Mouse (Mus musculus) hematopoietic stem cell, adult 5-6 weeks (primary cell): ENCODE measurements around the gene Muc5b. TPM values are rescaled to one million over a fixed set of nuclear protein-coding genes. Genes with fewer than 3 reads are reported as not detected.
"Not testable (repeated sequence)": the region's sequence is repeated elsewhere in the genome, so short reads cannot be mapped to it uniquely, and the experiment has no call there.

Source experiments
- ATAC-seq, 2 experiments: fragments of 125-278 bp in 1 of 2; replicated peaks in 1 of 2; 2 replicates each; pipeline ENCODE4 v1.8.0; 2016 to 2017; ENCODE audit warnings: inconsistent platforms in 2 of 2, mild to moderate bottlenecking in 2 of 2, moderate number of reproducible peaks in 2 of 2, low read depth in 1 of 2, moderate TSS enrichment in 1 of 2; ENCODE audit not compliant: low FRiP score in 2 of 2, poor library complexity in 2 of 2, severe bottlenecking in 2 of 2, insufficient read depth in 1 of 2, low TSS enrichment in 1 of 2
- total RNA-seq: library from RNA; stranded (forward); fragments of 172-1452, 232-1000 nt; gene quantifications from 2 replicates; pipeline ENCODE4 v1.2.3, GENCODE M21; 2017

Muc5b gene
- 0.05 and 0.06 TPM in 2 replicates for total RNA-seq

DNA sequence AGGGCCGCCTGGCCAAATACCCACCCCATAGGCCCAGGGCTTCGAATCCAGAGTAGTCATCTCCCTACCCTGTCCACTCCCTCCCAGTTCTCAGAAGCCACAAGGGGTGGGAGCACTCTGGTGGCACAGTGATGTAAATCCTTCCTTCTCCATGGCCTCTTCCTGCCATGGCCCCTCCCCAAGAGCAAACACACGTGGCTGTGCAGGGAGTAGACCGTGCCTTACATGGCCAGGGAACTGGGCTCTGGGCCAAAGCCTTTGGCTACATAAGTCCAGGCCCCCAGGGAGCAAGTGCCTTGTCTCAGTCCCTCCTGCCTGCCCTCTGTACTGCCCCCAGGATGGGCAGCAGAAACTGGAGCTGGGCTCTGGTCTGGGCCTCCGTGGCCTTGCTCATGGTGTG, at the start of gene Muc5b:
Gene Muc5b (plus strand): TSS at position 292 of the 400 bp plus-strand sequence.
- ATAC-seq, result peak; percentile 30 to 57; a peak in 3 of 4 replicates

DNA sequence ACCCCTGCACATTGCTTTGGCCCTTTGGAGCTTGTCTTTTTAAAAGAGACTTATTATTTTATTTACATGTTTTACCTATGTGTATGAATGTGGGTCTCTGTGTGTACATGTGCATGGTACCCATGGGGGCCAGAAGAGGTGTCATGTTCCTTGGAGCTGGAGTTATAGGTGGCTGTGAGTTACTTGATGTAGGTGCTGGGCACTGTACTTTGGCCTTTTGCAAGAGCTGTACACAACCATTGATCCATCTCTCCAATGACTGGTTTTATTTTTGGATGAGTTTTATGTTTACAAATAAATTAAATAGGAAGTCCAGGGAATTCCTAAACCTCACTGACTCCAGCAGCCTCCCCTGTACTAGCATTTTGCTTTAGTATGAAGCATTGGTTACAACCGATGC, 44.6 kb upstream of the Muc5b start:
- no peak for ATAC-seq

DNA sequence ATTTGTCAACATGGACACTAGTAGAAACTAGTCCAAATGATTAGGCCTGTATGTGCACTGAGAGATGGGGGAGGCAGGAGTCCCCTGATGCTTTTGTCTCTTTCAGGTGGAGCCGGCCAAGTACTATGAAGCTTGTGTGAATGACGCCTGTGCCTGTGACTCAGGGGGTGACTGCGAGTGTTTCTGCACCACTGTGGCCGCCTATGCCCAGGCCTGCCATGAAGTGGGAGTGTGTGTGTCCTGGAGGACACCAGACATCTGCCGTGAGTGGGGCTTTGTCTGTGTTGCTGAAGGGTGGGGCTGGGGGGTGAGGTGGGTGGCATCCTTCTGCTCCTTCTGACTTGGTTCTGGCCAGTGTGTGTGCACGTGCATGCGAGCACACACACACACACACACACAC, 35.7 kb upstream of the Muc5b start:
- no peak for ATAC-seq

DNA sequence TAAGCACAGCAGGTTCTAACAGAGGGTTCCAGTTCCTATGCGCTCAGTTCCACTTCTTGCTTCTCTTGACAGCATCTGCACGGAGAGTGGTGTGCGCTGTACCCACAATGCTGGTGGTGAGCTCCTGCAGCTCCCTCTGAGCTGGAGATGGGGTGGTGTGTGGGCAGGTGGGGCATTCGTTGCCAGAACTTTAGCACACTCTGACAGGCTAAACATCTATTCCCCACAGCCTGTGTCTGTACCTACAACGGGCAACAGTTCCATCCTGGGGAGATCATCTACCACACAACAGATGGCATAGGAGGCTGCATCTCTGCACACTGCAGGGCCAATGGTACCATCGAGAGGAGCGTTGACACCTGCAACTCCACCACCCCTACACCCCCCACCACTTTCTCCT, 33.5 kb upstream of the Muc5b start:
- ATAC-seq, result no peak

DNA sequence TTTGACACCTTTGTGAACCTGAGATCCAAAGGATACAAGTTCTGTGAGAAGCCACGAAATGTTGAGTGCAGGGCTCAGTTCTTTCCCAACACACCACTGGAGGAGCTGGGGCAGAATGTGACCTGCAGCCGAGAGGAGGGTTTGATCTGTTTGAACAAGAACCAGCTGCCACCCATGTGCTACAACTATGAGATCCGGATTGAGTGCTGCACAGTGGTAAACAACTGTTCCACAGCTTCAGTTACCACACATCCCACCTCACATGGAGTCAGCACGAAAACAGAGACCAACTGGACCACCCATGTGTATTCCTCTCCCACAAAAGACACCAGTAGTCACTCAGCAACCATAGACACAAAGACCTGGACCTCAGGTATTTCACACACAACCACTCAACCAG, 31.0 kb upstream of the Muc5b start:
- ATAC-seq, result not testable (repeated sequence)

DNA sequence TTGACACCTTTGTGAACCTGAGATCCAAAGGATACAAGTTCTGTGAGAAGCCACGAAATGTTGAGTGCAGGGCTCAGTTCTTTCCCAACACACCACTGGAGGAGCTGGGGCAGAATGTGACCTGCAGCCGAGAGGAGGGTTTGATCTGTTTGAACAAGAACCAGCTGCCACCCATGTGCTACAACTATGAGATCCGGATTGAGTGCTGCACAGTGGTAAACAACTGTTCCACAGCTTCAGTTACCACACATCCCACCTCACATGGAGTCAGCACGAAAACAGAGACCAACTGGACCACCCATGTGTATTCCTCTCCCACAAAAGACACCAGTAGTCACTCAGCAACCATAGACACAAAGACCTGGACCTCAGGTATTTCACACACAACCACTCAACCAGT, 28.9 kb upstream of the Muc5b start:
- ATAC-seq, result not testable (repeated sequence)

DNA sequence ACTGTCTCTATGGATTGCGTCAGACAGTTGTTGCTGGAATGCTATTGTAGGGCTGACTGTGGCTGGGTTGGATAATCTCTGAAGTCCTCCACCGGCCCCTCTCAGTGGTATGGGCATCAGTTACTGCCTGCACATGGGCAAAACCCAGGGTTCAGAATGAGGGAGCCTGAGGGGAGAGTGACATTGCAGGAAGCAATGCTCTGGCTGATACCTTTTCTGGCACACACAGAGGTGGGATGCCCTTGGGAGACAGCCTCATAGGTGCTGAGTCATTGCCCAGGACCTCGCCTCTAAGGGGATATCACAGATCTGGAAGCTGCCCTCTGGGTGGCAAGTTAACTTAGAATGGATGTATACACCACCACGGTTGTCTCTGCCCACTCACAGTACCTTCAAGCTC, 25.5 kb upstream of the Muc5b start:
- ATAC-seq, result no peak

DNA sequence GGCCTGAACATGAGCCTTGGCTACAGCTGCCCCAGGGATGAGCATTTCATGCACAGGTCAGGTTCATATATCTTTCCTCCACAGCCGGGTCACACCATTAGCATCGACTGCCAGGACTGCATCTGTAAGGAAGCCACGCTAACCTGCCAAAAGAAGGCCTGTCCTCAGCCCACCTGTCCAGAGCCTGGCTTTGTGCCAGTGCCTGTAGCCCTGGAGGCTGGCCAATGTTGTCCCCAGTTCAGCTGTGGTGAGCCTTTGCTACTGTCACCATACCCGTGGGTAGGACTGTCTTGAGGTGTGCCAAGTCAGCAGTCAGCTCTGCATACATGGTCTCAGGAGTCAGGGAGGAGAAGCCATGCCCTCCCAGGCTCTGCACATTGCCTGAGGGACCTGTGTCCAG, 23.5 kb upstream of the Muc5b start:
- ATAC-seq, result no peak

DNA sequence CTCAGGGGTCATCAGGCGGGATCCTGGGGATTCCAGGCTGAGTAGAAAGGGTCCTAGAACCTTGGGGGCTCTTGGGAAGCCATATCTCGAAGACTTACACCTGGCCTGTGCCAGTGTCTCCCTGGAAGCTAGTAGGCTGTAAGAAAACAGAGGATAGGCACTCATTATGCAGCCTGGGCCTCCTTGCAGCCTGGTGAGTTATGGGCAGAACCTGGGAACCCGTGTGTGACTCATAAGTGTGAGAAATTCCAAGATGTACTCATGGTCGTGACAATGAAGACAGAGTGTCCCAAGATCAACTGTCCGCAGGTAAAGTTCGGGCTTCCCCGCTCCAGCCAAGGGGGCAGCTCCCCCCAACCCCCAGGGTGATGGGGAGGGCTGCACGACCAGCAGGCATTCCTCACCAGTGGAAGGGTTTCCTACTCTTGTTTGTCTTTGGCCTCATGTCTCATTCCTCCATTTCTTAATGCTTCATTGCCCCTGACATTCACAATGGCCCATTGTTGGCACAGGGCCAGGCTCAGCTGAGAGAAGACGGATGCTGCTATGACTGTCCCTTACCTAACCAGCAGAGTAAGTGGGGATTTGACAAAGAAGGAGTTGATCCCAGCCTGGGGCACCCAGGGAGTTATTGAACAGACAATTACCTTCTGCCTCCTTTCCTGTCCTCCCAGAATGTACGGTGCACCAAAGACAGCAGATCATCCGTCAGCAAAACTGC, 21.4 kb upstream of the Muc5b start:
- ATAC-seq, result no peak

DNA sequence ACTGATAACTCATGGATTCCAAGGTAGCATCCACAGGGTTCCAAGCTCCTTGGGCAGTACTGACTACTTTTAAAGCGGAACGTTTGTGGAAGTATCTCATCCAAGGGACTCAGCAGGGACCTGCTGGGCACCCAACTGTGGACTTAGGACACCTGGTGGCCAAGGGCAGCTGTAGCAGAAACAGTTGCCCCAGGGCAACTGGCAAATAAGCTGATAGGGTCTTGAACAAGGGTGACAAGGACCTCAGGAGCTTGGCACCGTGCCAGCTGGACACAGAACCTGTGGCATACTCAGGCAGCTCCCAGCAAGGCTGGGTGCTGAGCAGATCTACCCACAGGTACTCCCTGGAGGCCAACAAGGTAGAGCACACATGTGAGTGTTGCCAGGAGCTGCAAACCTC, 20.6 kb upstream of the Muc5b start:
- ATAC-seq, result no peak

DNA sequence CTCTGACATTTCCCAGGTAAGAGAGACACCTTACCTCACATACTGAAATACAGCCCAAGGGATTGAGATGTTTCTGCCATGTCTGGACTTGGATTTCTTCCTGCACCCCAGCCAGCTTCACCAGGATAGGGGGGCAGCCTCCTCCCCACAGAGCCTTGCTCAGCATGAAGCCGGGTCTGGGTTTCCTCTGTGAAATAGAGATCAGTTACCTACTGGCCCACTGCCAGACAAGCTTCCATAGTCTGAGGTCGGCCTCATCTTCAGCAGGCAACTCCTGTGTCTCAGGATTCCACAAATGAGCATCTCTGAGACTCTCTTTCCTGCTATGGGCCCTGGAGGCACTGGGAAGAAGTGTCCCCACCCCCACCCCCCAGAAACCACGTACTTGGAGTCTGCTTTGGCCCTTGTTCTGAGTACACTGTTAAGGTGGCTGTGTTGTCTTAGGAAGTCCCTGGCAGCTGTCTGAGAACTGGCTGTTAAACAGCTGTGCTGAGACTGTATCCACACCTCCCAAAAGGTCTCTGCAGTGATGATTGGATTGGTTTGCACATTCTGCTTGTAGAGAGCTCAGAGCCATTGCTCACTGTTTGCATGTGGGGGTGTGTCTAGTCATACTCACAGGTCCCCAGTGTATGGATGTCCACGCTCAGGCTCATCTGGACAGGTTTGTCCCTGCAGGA, 16.1 kb upstream of the Muc5b start:
- ATAC-seq, result no peak

DNA sequence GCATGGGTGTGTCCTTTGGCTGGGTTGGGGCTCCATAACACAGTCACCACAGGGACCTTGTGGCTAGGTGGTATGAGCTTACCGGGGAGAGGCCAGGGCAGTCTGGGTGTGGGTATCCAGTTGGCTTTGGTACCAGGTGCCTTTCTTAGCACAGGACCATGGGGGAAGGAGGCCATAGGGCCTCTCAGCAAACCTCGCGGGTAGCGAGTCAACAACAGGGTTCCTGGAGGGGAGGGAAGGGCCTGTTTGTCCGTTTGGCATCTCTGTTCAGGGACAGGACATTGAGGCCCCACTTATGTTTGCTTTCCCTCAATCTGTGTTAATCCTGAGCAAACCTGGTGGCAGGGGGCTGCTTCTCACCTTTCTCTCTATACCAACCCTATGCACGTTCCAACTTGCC, 15.2 kb upstream of the Muc5b start:
- ATAC-seq, result no peak

DNA sequence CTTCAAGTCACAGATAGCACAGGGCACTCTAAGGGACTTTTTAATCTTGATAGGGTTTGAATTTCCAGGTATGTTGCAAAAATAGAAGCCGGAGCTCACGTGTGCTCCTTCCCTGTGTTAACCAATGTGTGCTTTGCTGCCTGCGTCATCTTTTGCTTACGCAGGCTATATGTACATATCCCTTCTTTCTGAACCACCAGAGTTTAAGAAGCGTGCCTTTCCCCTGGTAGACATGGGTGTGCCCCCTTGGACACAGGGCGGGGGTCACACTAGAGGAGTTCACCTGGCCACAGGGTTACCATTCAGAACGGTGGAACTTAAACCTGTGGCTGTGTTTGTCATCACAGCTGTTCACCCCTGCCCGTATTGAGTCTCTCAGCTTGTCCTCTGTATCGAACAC, 14.5 kb upstream of the Muc5b start:
- no peak for ATAC-seq

DNA sequence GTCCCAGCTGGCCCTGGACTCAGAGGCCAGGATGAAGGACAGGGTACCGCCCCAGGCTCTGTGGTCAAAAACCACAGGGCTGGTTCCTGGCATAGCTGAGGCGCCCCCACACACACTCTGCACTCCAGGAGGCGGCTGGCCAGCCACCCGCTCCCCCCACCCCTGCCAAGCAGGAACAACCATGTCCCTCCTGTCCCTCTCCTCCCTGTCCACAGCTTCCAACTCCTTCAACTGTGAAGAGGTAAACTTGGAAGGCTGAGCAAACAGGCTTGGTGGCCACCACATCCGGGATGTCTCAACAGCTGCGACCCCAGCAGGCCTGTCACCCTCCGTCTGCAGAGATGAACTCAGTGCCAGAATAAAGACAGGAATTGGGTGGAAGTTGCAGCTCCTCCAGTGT, 2.9 kb upstream of the Muc5b start:
- ATAC-seq, result peak; percentile 32 to 46; a peak in 3 of 4 replicates

DNA sequence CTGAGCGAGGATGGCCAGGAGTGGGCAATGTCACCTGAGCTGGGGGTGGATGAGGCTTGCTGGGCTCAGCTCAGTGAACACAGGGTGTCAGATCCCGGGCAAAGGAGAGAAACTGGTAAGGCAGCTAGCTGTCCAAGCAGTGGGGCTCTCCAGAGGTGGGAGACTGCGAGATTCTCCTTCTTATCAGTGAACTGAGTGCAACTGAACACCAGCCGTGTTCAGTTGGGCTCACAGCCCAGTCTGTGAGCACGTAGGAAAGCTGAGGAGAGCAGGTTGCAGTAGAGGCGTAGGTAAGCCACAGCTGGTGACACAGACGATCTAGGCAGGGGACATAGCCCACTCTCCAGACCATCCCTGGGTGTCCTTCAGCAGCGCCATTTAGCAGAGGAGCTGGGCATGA, 2.4 kb upstream of the Muc5b start:
- no peak for ATAC-seq

DNA sequence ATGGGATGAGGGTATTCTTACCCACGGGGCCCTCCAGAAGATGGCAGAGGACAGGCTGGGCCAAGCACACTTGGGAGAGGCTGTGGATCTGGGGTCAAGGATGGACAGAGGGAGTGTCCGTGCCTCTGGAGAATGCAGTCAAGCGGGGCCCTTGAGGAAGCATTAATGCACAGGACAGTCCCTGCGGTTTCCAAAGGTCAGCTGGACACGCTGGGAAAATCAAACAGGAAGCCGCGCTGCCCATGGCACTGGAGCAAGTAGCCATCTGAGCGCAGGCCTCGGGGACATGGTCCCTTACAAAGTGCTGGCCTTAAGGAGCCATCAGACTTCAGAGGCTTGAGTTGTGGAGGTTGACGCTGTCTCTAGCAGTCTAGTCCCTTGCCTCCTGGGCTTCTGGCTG, 1.5 kb downstream of the Muc5b start:
- ATAC-seq, result no peak

DNA sequence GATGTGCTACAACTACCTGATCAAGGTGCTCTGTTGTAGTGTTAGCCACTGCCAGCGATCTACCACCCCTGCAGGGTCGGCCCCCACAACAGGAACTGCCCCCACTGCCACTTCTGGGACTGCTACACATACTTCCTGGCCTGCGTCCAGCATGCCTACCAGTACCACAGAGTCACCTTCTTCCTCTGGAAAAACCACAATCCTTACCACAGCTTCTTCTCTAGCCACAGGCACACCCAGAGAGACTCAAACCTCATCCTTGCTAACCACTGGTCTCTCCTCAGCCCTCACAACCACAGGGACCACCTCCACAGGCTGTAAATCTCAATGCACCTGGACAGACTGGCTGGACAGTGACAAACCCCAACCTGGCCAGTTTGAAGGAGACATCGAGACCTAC, 22.2 kb downstream of the Muc5b start:
- peak; percentile 51 to 57 for ATAC-seq

DNA sequence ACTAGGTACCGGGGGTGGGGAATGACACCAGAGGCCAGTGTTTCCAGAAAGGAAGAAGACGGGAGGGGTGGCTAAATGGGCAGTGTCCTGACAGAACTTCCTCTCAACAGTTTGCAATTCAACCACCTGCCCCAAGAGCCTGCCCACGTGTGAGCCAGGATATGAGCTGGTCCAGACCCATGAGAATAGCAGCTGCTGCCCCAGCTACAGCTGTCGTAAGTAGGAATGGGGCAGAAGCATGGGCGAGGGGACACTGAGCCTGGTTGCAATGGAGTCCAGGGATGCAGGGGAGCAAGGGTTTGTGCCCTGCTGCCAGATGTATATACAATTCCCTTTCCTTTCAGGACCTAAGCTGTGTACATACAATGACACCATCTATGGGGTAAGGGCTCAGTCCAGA, 30.8 kb downstream of the Muc5b start:
- ATAC-seq, result no peak

DNA sequence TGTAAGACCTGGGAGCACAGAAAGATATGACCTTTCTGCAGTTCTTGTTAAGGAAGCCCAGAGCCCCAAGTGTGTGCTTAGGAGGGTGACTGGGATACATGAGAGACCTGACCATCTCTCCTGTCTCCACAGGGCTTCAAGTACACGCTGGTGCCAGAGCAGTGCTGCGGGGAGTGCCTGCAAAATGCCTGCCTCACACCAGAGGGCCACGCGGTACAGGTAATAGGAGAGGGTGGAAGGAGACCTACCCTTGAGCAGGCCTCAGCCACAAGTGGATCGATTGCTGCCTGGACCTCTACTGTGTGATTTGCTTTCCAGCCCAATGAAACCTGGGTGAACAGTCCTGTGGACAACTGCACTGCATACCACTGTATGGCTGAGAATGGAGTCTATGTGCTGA, 31.7 kb downstream of the Muc5b start:
- ATAC-seq, result no peak
